Mouse (Mus musculus): ENCODE data around the gene Fam234a. TPM values are rescaled to one million over a fixed set of nuclear protein-coding genes. Genes with fewer than 3 reads are reported as not detected.
A peak's percentile ranks its signal among the peaks of the same experiment; 100 is the strongest.

Gene Fam234a
- polyA plus RNA-seq, 1 experiment = 25.2 TPM

- Histone ChIP-seq H3K27me3 (ENCODE audit: control insufficient read depth, insufficient read depth, insufficient read length) (no peaks in the 10 kb centered on the region), H3K4me3 (ENCODE audit: insufficient read depth, poor library complexity, severe bottlenecking) (no peak overlapping the region)
- no peak for TF ChIP-seq MYOD1 (IDR thresholded peaks at IDR 0.05; ENCODE audit: control insufficient read depth, insufficient read length, low read depth)
- TF ChIP-seq CEBPB (IDR thresholded peaks at IDR 0.05; ENCODE audit: low read depth) = no peak
- no peak for TF ChIP-seq FOSL1 (IDR thresholded peaks at IDR 0.05; ENCODE audit: insufficient read depth, low read length, poor library complexity, severe bottlenecking)
- no peak for TF ChIP-seq USF1 (IDR thresholded peaks at IDR 0.05; ENCODE audit: low read depth)
- no peak for TF ChIP-seq MAX (IDR thresholded peaks at IDR 0.05)
- no peak for TF ChIP-seq CTCF (IDR thresholded peaks at IDR 0.05; ENCODE audit: control insufficient read depth, insufficient read depth, insufficient read length)
- TF ChIP-seq MYOG (IDR thresholded peaks at IDR 0.05; ENCODE audit: control insufficient read depth, extremely low read depth, insufficient read length) = no peak
These were observed 4.5 kb downstream of the Fam234a start for GRCm38 (mm10) chr17:26239551-26239950.

DNA sequence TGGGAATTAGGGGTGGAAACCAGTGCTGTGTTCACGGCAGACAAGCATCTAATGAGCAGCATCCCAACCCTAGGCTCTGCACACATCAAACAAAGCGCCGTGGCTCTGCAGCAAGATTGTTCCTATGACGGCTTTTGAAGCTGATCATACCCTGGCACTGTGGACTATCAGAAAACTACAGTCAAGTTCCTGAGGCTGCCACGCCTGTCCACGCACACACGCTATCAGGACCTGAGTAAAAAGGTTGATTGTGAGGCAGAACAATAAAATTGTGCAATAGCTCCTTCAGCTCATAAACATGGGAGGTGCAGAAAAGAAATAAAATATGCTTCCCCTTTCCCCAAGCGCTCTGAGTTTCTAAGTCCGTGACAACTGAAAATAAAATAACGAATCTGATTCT is 6.4 kb downstream of the Fam234a start:
- Histone ChIP-seq H3K4me3 (ENCODE audit: insufficient read depth, poor library complexity, severe bottlenecking) (no peak overlapping the region), H3K79me3 (ENCODE audit: low read depth) (peaks cover 3% of the 10 kb centered on the region), H3K27me3 (ENCODE audit: control insufficient read depth, insufficient read depth, insufficient read length) (no peaks in the 10 kb centered on the region), H3K79me2 (ENCODE audit: control insufficient read depth, insufficient read depth) (peaks cover 17% of the 10 kb centered on the region), H3K36me3 (ENCODE audit: control insufficient read depth, insufficient read depth) (no peaks in the 10 kb centered on the region), H3ac (ENCODE audit: control insufficient read depth, insufficient read length, low read depth) (no peak overlapping the region)
- TF ChIP-seq CEBPB (IDR thresholded peaks at IDR 0.05; ENCODE audit: low read depth) (peak; percentile 9), MYOG (IDR thresholded peaks at IDR 0.05; ENCODE audit: control insufficient read depth, extremely low read depth, insufficient read length) (no peak)

More at GRCm38 (mm10) chr17:26239551-26239950, 4.5 kb downstream of the Fam234a start:
- Histone ChIP-seq H3K36me3 (ENCODE audit: control insufficient read depth, insufficient read depth) (no peaks in the 10 kb centered on the region), H3ac (ENCODE audit: control insufficient read depth, insufficient read length, low read depth) (no peak overlapping the region), H3K79me3 (ENCODE audit: low read depth) (peaks cover 3% of the 10 kb centered on the region), H3K79me2 (ENCODE audit: control insufficient read depth, insufficient read depth) (peaks cover 22% of the 10 kb centered on the region)

DNA sequence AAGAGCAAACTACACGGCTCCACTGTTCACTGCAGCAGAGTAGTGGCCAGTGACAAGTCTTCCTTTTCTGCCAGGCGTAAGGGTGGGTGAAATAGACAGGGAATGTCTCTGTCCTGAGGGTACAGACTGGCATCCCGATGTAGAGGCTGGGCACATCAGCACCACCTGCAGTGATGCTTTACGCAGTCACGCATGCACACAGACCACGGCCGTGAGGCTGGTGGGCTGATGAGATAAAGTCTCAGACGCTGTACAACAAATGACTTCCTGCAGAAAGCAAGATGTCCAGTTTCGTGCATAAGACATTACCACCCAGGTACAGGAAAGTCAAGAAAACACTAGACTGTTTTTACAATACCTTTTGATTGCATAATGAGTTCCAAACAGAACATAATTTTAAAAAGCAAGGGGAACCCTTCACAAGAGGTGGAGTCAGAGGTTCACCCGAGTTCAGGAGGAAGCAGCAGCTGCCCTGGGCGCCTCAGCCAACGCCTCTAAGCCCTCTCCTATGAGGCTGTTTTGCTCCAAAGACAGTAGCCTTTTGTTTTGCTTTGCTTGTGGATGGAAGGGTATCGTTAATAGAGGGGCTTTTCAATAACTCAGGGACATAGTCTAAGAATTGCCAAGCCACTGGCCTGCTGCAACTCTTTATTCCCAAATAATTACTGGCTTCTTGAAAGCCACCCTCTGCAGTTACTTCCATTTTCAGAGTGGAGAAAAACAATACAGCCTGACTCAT is 8.8 kb downstream of the Fam234a start:
- no peak overlapping the region for H3K4me3 ChIP-seq (ENCODE audit: insufficient read depth, poor library complexity, severe bottlenecking)
- H3ac ChIP-seq (ENCODE audit: control insufficient read depth, insufficient read length, low read depth) = no peak overlapping the region
- H3K36me3 ChIP-seq (ENCODE audit: control insufficient read depth, insufficient read depth) = no peaks in the 10 kb centered on the region
- no peak for TF ChIP-seq FOSL1 (IDR thresholded peaks at IDR 0.05; ENCODE audit: insufficient read depth, low read length, poor library complexity, severe bottlenecking)
- no peak for TF ChIP-seq CTCF (IDR thresholded peaks at IDR 0.05; ENCODE audit: control insufficient read depth, insufficient read depth, insufficient read length)
- no peak for TF ChIP-seq USF1 (IDR thresholded peaks at IDR 0.05; ENCODE audit: low read depth)
- H3K27me3 ChIP-seq (ENCODE audit: control insufficient read depth, insufficient read depth, insufficient read length) = no peaks in the 10 kb centered on the region
- peaks cover 10% of the 10 kb centered on the region for H3K79me2 ChIP-seq (ENCODE audit: control insufficient read depth, insufficient read depth)
- peaks cover 3% of the 10 kb centered on the region for H3K79me3 ChIP-seq (ENCODE audit: low read depth)

GRCm38 (mm10) chr17:26234386-26234785 is 9.7 kb downstream of the Fam234a start:
- no peak overlapping the region for H3ac ChIP-seq (ENCODE audit: control insufficient read depth, insufficient read length, low read depth)
- TF ChIP-seq MYOD1 (IDR thresholded peaks at IDR 0.05; ENCODE audit: control insufficient read depth, insufficient read length, low read depth) (no peak), CEBPB (IDR thresholded peaks at IDR 0.05; ENCODE audit: low read depth) (no peak), CTCF (IDR thresholded peaks at IDR 0.05; ENCODE audit: control insufficient read depth, insufficient read depth, insufficient read length) (no peak), MAX (IDR thresholded peaks at IDR 0.05) (no peak), MYOG (IDR thresholded peaks at IDR 0.05; ENCODE audit: control insufficient read depth, extremely low read depth, insufficient read length) (no peak), USF1 (IDR thresholded peaks at IDR 0.05; ENCODE audit: low read depth) (no peak), FOSL1 (IDR thresholded peaks at IDR 0.05; ENCODE audit: insufficient read depth, low read length, poor library complexity, severe bottlenecking) (no peak)
- H3K79me2 ChIP-seq (ENCODE audit: control insufficient read depth, insufficient read depth) = peaks cover 10% of the 10 kb centered on the region
- no peaks in the 10 kb centered on the region for H3K36me3 ChIP-seq (ENCODE audit: control insufficient read depth, insufficient read depth)
- H3K27me3 ChIP-seq (ENCODE audit: control insufficient read depth, insufficient read depth, insufficient read length) = no peaks in the 10 kb centered on the region
- no peaks in the 10 kb centered on the region for H3K79me3 ChIP-seq (ENCODE audit: low read depth)
- H3K4me3 ChIP-seq (ENCODE audit: insufficient read depth, poor library complexity, severe bottlenecking) = no peak overlapping the region

DNA sequence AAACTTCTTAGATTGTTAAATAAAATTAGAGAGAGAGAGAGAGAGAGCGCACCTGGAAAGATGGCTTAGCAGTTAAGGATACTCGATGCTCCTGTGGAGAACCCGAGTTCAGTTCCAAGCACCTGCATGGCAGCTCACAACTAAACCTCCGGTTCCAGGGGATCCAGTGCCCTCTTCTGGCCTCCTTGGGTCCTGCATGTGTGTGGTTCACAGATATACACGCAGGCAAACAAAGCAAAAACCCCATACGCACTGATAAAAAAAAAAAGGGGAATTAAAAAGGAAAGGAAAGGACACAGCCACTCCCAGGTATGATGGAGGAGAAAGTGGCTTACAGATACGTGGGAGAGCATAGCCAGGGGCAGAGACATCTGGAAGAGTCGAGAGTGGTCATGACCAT is 11.2 kb downstream of the Fam234a start:
- Histone ChIP-seq H3ac (ENCODE audit: control insufficient read depth, insufficient read length, low read depth) (no peak overlapping the region), H3K79me2 (ENCODE audit: control insufficient read depth, insufficient read depth) (peaks cover 10% of the 10 kb centered on the region), H3K4me3 (ENCODE audit: insufficient read depth, poor library complexity, severe bottlenecking) (no peak overlapping the region), H3K36me3 (ENCODE audit: control insufficient read depth, insufficient read depth) (no peaks in the 10 kb centered on the region), H3K27me3 (ENCODE audit: control insufficient read depth, insufficient read depth, insufficient read length) (no peaks in the 10 kb centered on the region), H3K79me3 (ENCODE audit: low read depth) (no peaks in the 10 kb centered on the region)
- TF ChIP-seq CTCF (IDR thresholded peaks at IDR 0.05; ENCODE audit: control insufficient read depth, insufficient read depth, insufficient read length) = no peak
- TF ChIP-seq CEBPB (IDR thresholded peaks at IDR 0.05; ENCODE audit: low read depth) = no peak
- no peak for TF ChIP-seq MYOD1 (IDR thresholded peaks at IDR 0.05; ENCODE audit: control insufficient read depth, insufficient read length, low read depth)
- no peak for TF ChIP-seq MAX (IDR thresholded peaks at IDR 0.05)
- no peak for TF ChIP-seq FOSL1 (IDR thresholded peaks at IDR 0.05; ENCODE audit: insufficient read depth, low read length, poor library complexity, severe bottlenecking)
- TF ChIP-seq USF1 (IDR thresholded peaks at IDR 0.05; ENCODE audit: low read depth) = no peak
- no peak for TF ChIP-seq MYOG (IDR thresholded peaks at IDR 0.05; ENCODE audit: control insufficient read depth, extremely low read depth, insufficient read length)

DNA sequence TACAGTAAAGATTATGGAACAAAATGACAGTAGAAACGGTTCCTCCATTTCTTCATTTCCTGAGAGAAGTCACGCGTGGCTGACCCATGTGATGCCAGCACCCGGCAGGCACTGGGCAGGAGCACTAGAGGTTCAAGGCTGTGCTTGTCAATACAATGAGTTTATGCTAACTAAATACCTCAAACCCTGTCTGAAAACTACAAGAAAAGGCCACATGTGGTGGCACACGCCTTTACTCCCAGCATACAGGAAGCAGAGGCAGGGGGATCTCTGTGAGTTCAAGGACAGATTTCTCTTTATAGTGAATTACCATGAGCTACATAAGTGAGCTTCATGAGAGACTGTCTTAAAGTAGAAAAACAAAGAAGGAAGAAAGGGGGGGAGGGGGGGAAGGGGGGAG is 12.9 kb downstream of the Fam234a start:
- Histone ChIP-seq H3ac (ENCODE audit: control insufficient read depth, insufficient read length, low read depth) (no peak overlapping the region), H3K79me2 (ENCODE audit: control insufficient read depth, insufficient read depth) (no peaks in the 10 kb centered on the region), H3K27me3 (ENCODE audit: control insufficient read depth, insufficient read depth, insufficient read length) (no peaks in the 10 kb centered on the region), H3K79me3 (ENCODE audit: low read depth) (no peaks in the 10 kb centered on the region), H3K36me3 (ENCODE audit: control insufficient read depth, insufficient read depth) (no peaks in the 10 kb centered on the region), H3K4me3 (ENCODE audit: insufficient read depth, poor library complexity, severe bottlenecking) (no peak overlapping the region)
- TF ChIP-seq MYOG (IDR thresholded peaks at IDR 0.05; ENCODE audit: control insufficient read depth, extremely low read depth, insufficient read length) = no peak
- no peak for TF ChIP-seq USF1 (IDR thresholded peaks at IDR 0.05; ENCODE audit: low read depth)
- no peak for TF ChIP-seq CTCF (IDR thresholded peaks at IDR 0.05; ENCODE audit: control insufficient read depth, insufficient read depth, insufficient read length)
- no peak for TF ChIP-seq CEBPB (IDR thresholded peaks at IDR 0.05; ENCODE audit: low read depth)
- TF ChIP-seq FOSL1 (IDR thresholded peaks at IDR 0.05; ENCODE audit: insufficient read depth, low read length, poor library complexity, severe bottlenecking) = no peak
- no peak for TF ChIP-seq MYOD1 (IDR thresholded peaks at IDR 0.05; ENCODE audit: control insufficient read depth, insufficient read length, low read depth)
- no peak for TF ChIP-seq MAX (IDR thresholded peaks at IDR 0.05)
